Mouse (Mus musculus) hindbrain, embryonic 13.5 days (tissue): ENCODE data around the gene Heg1. TPM values are rescaled to one million over a fixed set of nuclear protein-coding genes. Genes with fewer than 3 reads are reported as not detected.
A peak's percentile ranks its signal among the peaks of the same experiment; 100 is the strongest.

Experiments used
- ATAC-seq: fragments of 200-750 bp; cut with Nextera tagmentation; 2 replicates; pipeline ENCODE4 v1.8.0; 2017; ENCODE audit warnings: moderate TSS enrichment; ENCODE audit not compliant: low FRiP score
- H3K27ac ChIP-seq: fragments of 300-500 bp; sonication (generic); 2 replicates; pipeline ENCODE4 v1.5.1; 2015; ENCODE audit warnings: inconsistent platforms, mild to moderate bottlenecking, moderate library complexity
- H3K27me3 ChIP-seq: fragments of 300-500 bp; sonication (generic); 2 replicates; pipeline ENCODE4 v1.6.1; 2015; ENCODE audit warnings: mild to moderate bottlenecking, inconsistent platforms
- H3K36me3 ChIP-seq: fragments of 300-500 bp; sonication (generic); 2 replicates; pipeline ENCODE4 v1.6.1; 2015; ENCODE audit warnings: mild to moderate bottlenecking, inconsistent platforms
- H3K4me1 ChIP-seq: fragments of 300-500 bp; sonication (generic); replicated peaks from 2 replicates; pipeline ENCODE4 v1.6.1; 2015; ENCODE audit warnings: inconsistent platforms
- H3K4me2 ChIP-seq: fragments of 300-500 bp; sonication (generic); 2 replicates; pipeline ENCODE4 v1.6.1; 2015; ENCODE audit warnings: inconsistent platforms, mild to moderate bottlenecking, moderate library complexity
- H3K4me3 ChIP-seq: fragments of 300-500 bp; sonication (generic); 2 replicates; pipeline ENCODE4 v1.5.1; 2015; ENCODE audit warnings: mild to moderate bottlenecking, inconsistent platforms
- H3K9ac ChIP-seq: fragments of 300-500 bp; sonication (generic); 2 replicates; pipeline ENCODE4 v1.6.1; 2015; ENCODE audit warnings: mild to moderate bottlenecking, inconsistent platforms
- H3K9me3 ChIP-seq: fragments of 300-500 bp; sonication (generic); 2 replicates; pipeline ENCODE4 v1.6.1; 2016; ENCODE audit warnings: inconsistent platforms
- WGBS: fragments of 180-500 bp; shearing (Covaris S2); methylation state at CpG from one replicate; pipeline ENCODE4 v1.1.7; 2015; 5-methylcytosine and 5-hydroxymethylcytosine counted together
- polyA plus RNA-seq: library from polyadenylated mRNA; unstranded; fragments of >200 nt; fragmentation: Nextera tagmentation; extraction: Ambion mirVana; gene quantifications from 2 replicates; pipeline ENCODE4 v1.2.1, GENCODE M21; 2015

Heg1 gene
- polyA plus RNA-seq, 1 experiment from 2014 or later, result 10.2 TPM

GRCm38 (mm10) chr16:33726261-33726660, 42.1 kb downstream of the Heg1 start:
- no peak overlapping the region for H3K4me3 ChIP-seq
- H3K9ac ChIP-seq, result no peak overlapping the region
- H3K27ac ChIP-seq, result no peak overlapping the region
- H3K4me1 ChIP-seq, result peaks cover under 1% of the 10 kb centered on the region; the same call in 1 of the 2 replicates
- no peak for ATAC-seq
- 0 out of 2 replicates have a peak, but pooled peaks cover 3% of the 10 kb centered on the region for H3K9me3 ChIP-seq
- H3K4me2 ChIP-seq, result no peak overlapping the region
- WGBS, result 95% methylated on average over 17 of the region's 17 CpGs
- H3K27me3 ChIP-seq, result no peaks in the 10 kb centered on the region
- H3K36me3 ChIP-seq, result peaks cover 27% of the 10 kb centered on the region

GRCm38 (mm10) chr16:33726892-33727291, 42.7 kb downstream of the Heg1 start:
- Histone ChIP-seq H3K27me3 (no peaks in the 10 kb centered on the region), H3K27ac (no peak overlapping the region), H3K36me3 (peaks cover 27% of the 10 kb centered on the region), H3K4me3 (no peak overlapping the region), H3K9ac (no peak overlapping the region), H3K4me1 (peaks cover 3% of the 10 kb centered on the region; the same call in 1 of the 2 replicates), H3K9me3 (0 out of 2 replicates have a peak, but pooled peaks cover 3% of the 10 kb centered on the region), H3K4me2 (no peak overlapping the region)
- no peak for ATAC-seq
- WGBS, result 96% methylated on average over 7 of the region's 7 CpGs

- Histone ChIP-seq H3K4me2 (no peak overlapping the region; the same call in 1 of the 2 replicates), H3K9me3 (0 out of 2 replicates have a peak, but pooled peaks cover 3% of the 10 kb centered on the region), H3K36me3 (peaks cover 25% of the 10 kb centered on the region), H3K4me3 (no peak overlapping the region), H3K27ac (no peak overlapping the region), H3K9ac (no peak overlapping the region), H3K4me1 (peaks cover 12% of the 10 kb centered on the region; the same call in 1 of the 2 replicates), H3K27me3 (no peaks in the 10 kb centered on the region)
- 0 out of 2 replicates have a peak, but pooled peaks have one; percentile 52 for ATAC-seq
- 58% methylated on average over 13 of the region's 13 CpGs for WGBS
Observed at GRCm38 (mm10) chr16:33728427-33728826, 44.3 kb downstream of the Heg1 start.

GRCm38 (mm10) chr16:33731291-33731690, 47.1 kb downstream of the Heg1 start:
- ATAC-seq, result no peak
- no peak overlapping the region for H3K27ac ChIP-seq

GRCm38 (mm10) chr16:33732237-33732749, 48.1 kb downstream of the Heg1 start:
- H3K9me3 ChIP-seq, result no peaks in the 10 kb centered on the region
- H3K4me2 ChIP-seq, result no peak overlapping the region
- ATAC-seq, result no peak
- no peak overlapping the region for H3K4me3 ChIP-seq
- H3K4me1 ChIP-seq, result peaks cover 42% of the 10 kb centered on the region
- WGBS, result 78% methylated on average over 6 of the region's 6 CpGs
- no peaks in the 10 kb centered on the region for H3K27me3 ChIP-seq
- no peak overlapping the region for H3K9ac ChIP-seq
- H3K36me3 ChIP-seq, result 0 out of 2 replicates have a peak, but pooled peaks cover 2% of the 10 kb centered on the region
- no peak overlapping the region for H3K27ac ChIP-seq

More at GRCm38 (mm10) chr16:33731291-33731690, 47.1 kb downstream of the Heg1 start:
- Histone ChIP-seq H3K9ac (no peak overlapping the region), H3K4me1 (peaks cover 33% of the 10 kb centered on the region), H3K9me3 (no peaks in the 10 kb centered on the region), H3K4me2 (no peak overlapping the region), H3K4me3 (no peak overlapping the region), H3K36me3 (peaks cover 11% of the 10 kb centered on the region), H3K27me3 (no peaks in the 10 kb centered on the region)
- WGBS, result 80% methylated on average over 12 of the region's 12 CpGs

GRCm38 (mm10) chr16:33732846-33733580, 48.8 kb downstream of the Heg1 start:
- no peaks in the 10 kb centered on the region for H3K9me3 ChIP-seq
- no peaks in the 10 kb centered on the region for H3K36me3 ChIP-seq
- H3K9ac ChIP-seq, result no peak overlapping the region
- 52% methylated on average over 15 of the region's 15 CpGs for WGBS
- H3K4me2 ChIP-seq, result no peak overlapping the region
- H3K27ac ChIP-seq, result peak overlapping the region; percentile 40; the same call in 1 of the 2 replicates
- no peak overlapping the region for H3K4me3 ChIP-seq
- no peaks in the 10 kb centered on the region for H3K27me3 ChIP-seq
- no peak for ATAC-seq
- H3K4me1 ChIP-seq, result peaks cover 49% of the 10 kb centered on the region

GRCm38 (mm10) chr16:33733864-33734263, 49.7 kb downstream of the Heg1 start:
- Histone ChIP-seq H3K27ac (peak overlapping the region; percentile 82), H3K4me1 (peaks cover 53% of the 10 kb centered on the region)
- 0 out of 2 replicates have a peak, but pooled peaks have one; percentile 4 for ATAC-seq

GRCm38 (mm10) chr16:33734545-33734944, 50.4 kb downstream of the Heg1 start:
- Histone ChIP-seq H3K36me3 (no peaks in the 10 kb centered on the region), H3K27me3 (no peaks in the 10 kb centered on the region), H3K27ac (peak overlapping the region; percentile 82), H3K9ac (no peak overlapping the region; the same call in 1 of the 2 replicates), H3K4me1 (peaks cover 58% of the 10 kb centered on the region), H3K4me2 (no peak overlapping the region), H3K9me3 (no peaks in the 10 kb centered on the region), H3K4me3 (no peak overlapping the region)
- WGBS, result 13% methylated on average over 10 of the region's 10 CpGs
- peak; percentile 82 for ATAC-seq

More at GRCm38 (mm10) chr16:33733864-33734263, 49.7 kb downstream of the Heg1 start:
- Histone ChIP-seq H3K9ac (no peak overlapping the region), H3K36me3 (no peaks in the 10 kb centered on the region), H3K27me3 (no peaks in the 10 kb centered on the region), H3K4me3 (no peak overlapping the region), H3K9me3 (no peaks in the 10 kb centered on the region), H3K4me2 (no peak overlapping the region)
- WGBS, result 90% methylated on average over 6 of the region's 6 CpGs

GRCm38 (mm10) chr16:33735238-33735637, 51.1 kb downstream of the Heg1 start:
- H3K4me3 ChIP-seq, result no peak overlapping the region
- 47% methylated on average over 5 of the region's 5 CpGs for WGBS
- peaks cover 64% of the 10 kb centered on the region for H3K4me1 ChIP-seq
- H3K36me3 ChIP-seq, result no peaks in the 10 kb centered on the region
- ATAC-seq, result no peak
- H3K9me3 ChIP-seq, result no peaks in the 10 kb centered on the region
- H3K27me3 ChIP-seq, result no peaks in the 10 kb centered on the region
- peak overlapping the region; percentile 82 for H3K27ac ChIP-seq
- H3K4me2 ChIP-seq, result no peak overlapping the region
- H3K9ac ChIP-seq, result no peak overlapping the region

- Histone ChIP-seq H3K36me3 (no peaks in the 10 kb centered on the region), H3K4me2 (no peak overlapping the region), H3K9ac (no peak overlapping the region), H3K4me1 (peaks cover 69% of the 10 kb centered on the region), H3K27ac (peak overlapping the region; percentile 82; the same call in 1 of the 2 replicates), H3K27me3 (no peaks in the 10 kb centered on the region), H3K9me3 (no peaks in the 10 kb centered on the region), H3K4me3 (no peak overlapping the region)
- 56% methylated on average over 5 of the region's 5 CpGs for WGBS
- no peak for ATAC-seq
Observed at GRCm38 (mm10) chr16:33735791-33736190, 51.6 kb downstream of the Heg1 start.

- Histone ChIP-seq H3K4me3 (no peak overlapping the region), H3K27ac (no peak overlapping the region), H3K4me1 (peaks cover 75% of the 10 kb centered on the region), H3K9ac (no peak overlapping the region), H3K27me3 (no peaks in the 10 kb centered on the region), H3K36me3 (no peaks in the 10 kb centered on the region), H3K4me2 (no peak overlapping the region), H3K9me3 (no peaks in the 10 kb centered on the region)
- WGBS, result 86% methylated on average over 6 of the region's 6 CpGs
- ATAC-seq, result no peak
Observed at GRCm38 (mm10) chr16:33736746-33737145, 52.6 kb downstream of the Heg1 start.

- no peak overlapping the region for H3K9ac ChIP-seq
- no peak for ATAC-seq
- 0 out of 2 replicates have a peak overlapping the region, but pooled peaks have one; percentile 3 for H3K27ac ChIP-seq
- H3K4me3 ChIP-seq, result no peak overlapping the region
- no peaks in the 10 kb centered on the region for H3K27me3 ChIP-seq
- no peak overlapping the region for H3K4me2 ChIP-seq
- H3K9me3 ChIP-seq, result no peaks in the 10 kb centered on the region
- H3K4me1 ChIP-seq, result peaks cover 68% of the 10 kb centered on the region
- 82% methylated on average over 7 of the region's 7 CpGs for WGBS
- H3K36me3 ChIP-seq, result no peaks in the 10 kb centered on the region
Observed at GRCm38 (mm10) chr16:33738949-33739719, 55.0 kb downstream of the Heg1 start.
